Mouse (Mus musculus) lung, adult 2 months (tissue): Measurements from ENCODE around the gene Osm. TPM values are rescaled to one million over a fixed set of nuclear protein-coding genes. Genes with fewer than 3 reads are reported as not detected.
A peak's percentile ranks its signal among the peaks of the same experiment; 100 is the strongest.

Source experiments
- DNase-seq: peaks from one replicate; pipeline ENCODE4 v3.0.0; 2022
- H3K4me1 ChIP-seq: fragments of 200-500 bp; 2 replicates; pipeline ENCODE4 v1.6.1; 2011; ENCODE audit warnings: low read length; ENCODE audit not compliant: control insufficient read depth, insufficient read depth
- H3K4me3 ChIP-seq: fragments of 200-500 bp; replicated peaks from 2 replicates; pipeline ENCODE3; 2011; ENCODE audit warnings: low read depth, mild to moderate bottlenecking, control low read depth, low read length; ENCODE audit errors: extremely low read depth
- CTCF ChIP-seq: fragments of 200-500 bp; IDR thresholded peaks from 2 replicates; pipeline ENCODE4 v1.5.1; 2011; ENCODE audit warnings: mild to moderate bottlenecking, low read length, control low read depth; ENCODE audit not compliant: insufficient read depth
- POLR2A ChIP-seq: fragments of 200-500 bp; IDR thresholded peaks from 2 replicates; pipeline ENCODE4 v1.6.1; 2011; ENCODE audit warnings: low read depth, mild to moderate bottlenecking, control low read depth, low read length, borderline replicate concordance; ENCODE audit errors: extremely low read depth
- WGBS: fragments of 180-500 bp; shearing (Covaris S2); methylation state at CpG from one replicate; pipeline ENCODE4 v1.1.7; 2018; 5-methylcytosine and 5-hydroxymethylcytosine counted together
- polyA plus RNA-seq: library from polyadenylated mRNA; depleted of rRNA; stranded (reverse); fragments of >200 nt; gene quantifications from 2 replicates; pipeline ENCODE4 v1.2.3, GENCODE M21; 2012

Osm gene
- polyA plus RNA-seq, 1 experiment: 1.0 TPM

GRCm38 (mm10) chr11:4223393-4224188 is 12.6 kb upstream of the Osm start:
- 36% methylated on average over 7 of the region's 7 CpGs for WGBS
- DNase-seq: no peak
- Histone ChIP-seq H3K4me3 (no peak overlapping the region), H3K4me1 (peaks cover 6% of the 10 kb centered on the region)
- TF ChIP-seq POLR2A (no peak), CTCF (no peak)

GRCm38 (mm10) chr11:4224223-4224622 is 12.0 kb upstream of the Osm start:
- no peak overlapping the region for H3K4me3 ChIP-seq
- no peak for DNase-seq
- 64% methylated on average over 2 of the region's 2 CpGs for WGBS
- no peak for TF ChIP-seq POLR2A
- TF ChIP-seq CTCF: no peak
- peaks cover 2% of the 10 kb centered on the region for H3K4me1 ChIP-seq

GRCm38 (mm10) chr11:4226569-4227325 is 9.5 kb upstream of the Osm start:
- H3K4me1 ChIP-seq: no peaks in the 10 kb centered on the region
- no peak for TF ChIP-seq CTCF
- TF ChIP-seq POLR2A: no peak
- no peak overlapping the region for H3K4me3 ChIP-seq
- no peak for DNase-seq
- WGBS: 78% methylated on average over 5 of the region's 5 CpGs

- DNase-seq: no peak
- no peak for TF ChIP-seq CTCF
- TF ChIP-seq POLR2A: no peak
- H3K4me3 ChIP-seq: no peak overlapping the region
- 34% methylated on average over 8 of the region's 8 CpGs for WGBS
- H3K4me1 ChIP-seq: no peaks in the 10 kb centered on the region
These were observed 7.8 kb upstream of the Osm start for GRCm38 (mm10) chr11:4228463-4228862.

GRCm38 (mm10) chr11:4229841-4230240 is 6.4 kb upstream of the Osm start:
- Histone ChIP-seq H3K4me3 (no peak overlapping the region), H3K4me1 (no peaks in the 10 kb centered on the region)
- no peak for TF ChIP-seq POLR2A
- DNase-seq: no peak
- 69% methylated on average over 4 of the region's 4 CpGs for WGBS

GRCm38 (mm10) chr11:4231435-4231834 is 4.8 kb upstream of the Osm start:
- Histone ChIP-seq H3K4me1 (no peaks in the 10 kb centered on the region), H3K4me3 (no peak overlapping the region)
- WGBS: 88% methylated on average over 2 of the region's 2 CpGs
- DNase-seq: no peak
- TF ChIP-seq CTCF (no peak), POLR2A (no peak)

- TF ChIP-seq CTCF (no peak), POLR2A (no peak)
- no peak for DNase-seq
- no peaks in the 10 kb centered on the region for H3K4me1 ChIP-seq
- 48% methylated on average over 12 of the region's 12 CpGs for WGBS
- no peak overlapping the region for H3K4me3 ChIP-seq
These were observed 3.6 kb upstream of the Osm start for GRCm38 (mm10) chr11:4232644-4233043.

- WGBS: 83% methylated on average over 6 of the region's 6 CpGs
- Histone ChIP-seq H3K4me3 (no peak overlapping the region), H3K4me1 (no peaks in the 10 kb centered on the region)
- DNase-seq: no peak
- no peak for TF ChIP-seq POLR2A
- no peak for TF ChIP-seq CTCF
These were observed 1.1 kb upstream of the Osm start for GRCm38 (mm10) chr11:4235052-4235655.

GRCm38 (mm10) chr11:4236546-4237067 is 387 bp downstream of the Osm start:
- H3K4me3 ChIP-seq: peak overlapping the region; percentile 7
- TF ChIP-seq CTCF (no peak), POLR2A (0 out of 2 replicates have a peak, but pooled peaks have one; percentile 6)
- DNase-seq: no peak
- H3K4me1 ChIP-seq: no peaks in the 10 kb centered on the region
- 68% methylated on average over 21 of the region's 21 CpGs for WGBS

GRCm38 (mm10) chr11:4237389-4237912 is 1.2 kb downstream of the Osm start:
- TF ChIP-seq CTCF (no peak), POLR2A (no peak)
- no peaks in the 10 kb centered on the region for H3K4me1 ChIP-seq
- DNase-seq: no peak
- H3K4me3 ChIP-seq: peak overlapping the region; percentile 47
- WGBS: 68% methylated on average over 18 of the region's 18 CpGs
